Mouse (Mus musculus): ENCODE measurements around the gene Crocc2.

DNA sequence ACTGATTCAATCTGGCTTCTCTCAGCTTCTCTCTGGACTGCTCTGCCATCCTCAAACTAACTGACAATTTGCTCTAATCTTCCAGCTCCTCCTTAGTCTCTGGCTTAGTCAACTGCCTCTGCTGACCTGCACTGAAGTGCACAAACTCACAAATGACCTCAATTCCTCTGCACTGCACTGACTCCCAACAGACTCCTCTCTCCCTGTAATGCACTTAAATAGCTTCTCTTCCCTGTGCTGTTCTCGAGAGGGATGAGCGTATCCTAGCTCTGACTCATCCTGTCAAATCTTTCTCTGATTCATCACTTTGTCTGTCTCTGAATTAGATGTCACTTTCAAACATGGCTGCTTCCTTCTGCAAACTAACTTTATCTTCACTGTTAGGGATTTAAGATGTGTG lies 99.7 kb downstream of the Crocc2 start:
- TF ChIP-seq POLR2A (IDR thresholded peaks at IDR 0.05; ENCODE audit: control insufficient read depth in 1 of 2, insufficient read depth in 1 of 2, low read depth in 1 of 2, low read length in 2 of 2, poor library complexity in 1 of 2) (no peak), CTCF (IDR thresholded peaks at IDR 0.05 in 2 of 3, conservative IDR thresholded peaks at IDR 0.05 in 1 of 3; ENCODE audit: control insufficient read depth in 1 of 3, insufficient read depth in 1 of 3, low read depth in 2 of 3, low read length in 3 of 3, poor library complexity in 1 of 3, severe bottlenecking in 1 of 3) (no peak), SMC3 (IDR thresholded peaks at IDR 0.05; ENCODE audit: low read depth, low read length) (no peak), NRF1 (IDR thresholded peaks at IDR 0.05; ENCODE audit: insufficient read depth, low read depth, low read length, poor library complexity, severe bottlenecking) (no peak), E2F4 (IDR thresholded peaks at IDR 0.05; ENCODE audit: borderline replicate concordance, low read depth, low read length) (no peak), JUND (IDR thresholded peaks at IDR 0.05; ENCODE audit: low read depth, low read length) (no peak), MEF2A (IDR thresholded peaks at IDR 0.05; ENCODE audit: extremely low read depth, insufficient replicate concordance, low read depth, low read length, poor library complexity, severe bottlenecking) (no peak), POLR2AphosphoS2 (IDR thresholded peaks at IDR 0.05; ENCODE audit: low read length) (no peak), ZNF384 (IDR thresholded peaks at IDR 0.05; ENCODE audit: low read depth, low read length) (no peak), TAL1 (IDR thresholded peaks at IDR 0.05; ENCODE audit: low read length) (no peak), MYC (IDR thresholded peaks at IDR 0.05; ENCODE audit: low read depth, low read length) (no peak), RCOR1 (IDR thresholded peaks at IDR 0.05; ENCODE audit: low read depth, low read length) (no peak)
